Mouse (Mus musculus): ENCODE results near the gene 2310034C09Rik.
"Not testable (repeated sequence)": the region's sequence is repeated elsewhere in the genome, so short reads cannot be mapped to it uniquely, and the experiment has no call there.

The 2310034C09Rik gene

DNA sequence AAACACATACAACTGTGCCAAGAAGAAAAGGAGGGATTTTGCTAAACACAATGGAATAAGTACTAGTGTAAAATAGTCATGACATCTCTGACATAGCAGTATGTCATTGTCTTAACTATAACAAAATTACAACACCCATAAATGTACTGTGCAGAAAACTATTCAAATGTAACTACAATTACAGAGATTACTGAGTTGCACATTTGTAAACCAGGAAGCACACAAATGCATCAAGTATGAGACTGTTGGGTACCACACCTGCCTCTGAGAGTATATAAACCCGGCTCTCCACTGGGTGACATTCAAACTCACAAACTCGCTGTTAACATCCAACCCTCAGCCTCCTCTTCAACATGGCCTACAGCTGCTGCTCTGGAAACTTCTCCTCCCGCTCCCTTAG is at the start of gene 2310034C09Rik:
2310034C09Rik (plus strand) TSS at position 301 of the 400 bp plus-strand sequence.
- not testable (repeated sequence) for DNase-seq

DNA sequence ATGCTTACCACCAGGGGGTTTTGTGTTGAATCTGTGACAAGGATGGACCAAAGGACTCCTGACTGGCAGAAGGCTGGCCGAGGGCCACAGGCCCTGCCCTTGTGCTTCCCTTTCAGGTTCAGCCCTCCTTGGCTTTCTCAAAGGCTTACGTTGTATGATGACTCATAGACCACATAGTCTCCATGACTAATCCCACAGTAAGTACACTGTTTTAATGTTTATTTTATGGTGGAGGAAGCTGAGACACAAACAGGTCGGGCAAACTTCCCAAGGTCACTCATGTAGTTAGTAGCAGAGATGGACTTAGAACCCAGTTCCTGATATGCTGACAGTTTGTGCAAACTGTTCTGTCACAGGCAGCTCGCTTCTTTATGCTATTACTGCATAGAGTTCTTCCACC is 47.9 kb upstream of the 2310034C09Rik start:
- DNase-seq, result no peak

DNA sequence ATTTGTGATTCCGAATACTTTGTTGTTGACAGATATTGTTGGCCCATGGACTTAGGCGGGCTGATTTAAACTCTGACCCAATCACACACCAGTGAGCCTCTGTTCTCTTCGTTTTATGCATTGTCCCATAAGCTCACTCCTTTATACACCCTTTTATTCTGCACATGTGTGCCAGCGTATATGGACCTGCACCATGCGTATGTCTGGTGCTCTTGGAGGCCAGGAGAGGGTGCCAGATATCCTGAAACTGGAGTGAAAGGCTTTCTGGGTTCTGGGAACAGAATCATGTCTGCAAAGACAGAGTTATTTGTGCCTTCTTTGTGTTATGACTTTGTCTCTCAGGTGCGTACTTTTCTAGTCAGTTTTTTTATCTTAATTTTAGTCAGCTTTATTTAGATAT is 47.4 kb upstream of the 2310034C09Rik start:
- no peak for DNase-seq

DNA sequence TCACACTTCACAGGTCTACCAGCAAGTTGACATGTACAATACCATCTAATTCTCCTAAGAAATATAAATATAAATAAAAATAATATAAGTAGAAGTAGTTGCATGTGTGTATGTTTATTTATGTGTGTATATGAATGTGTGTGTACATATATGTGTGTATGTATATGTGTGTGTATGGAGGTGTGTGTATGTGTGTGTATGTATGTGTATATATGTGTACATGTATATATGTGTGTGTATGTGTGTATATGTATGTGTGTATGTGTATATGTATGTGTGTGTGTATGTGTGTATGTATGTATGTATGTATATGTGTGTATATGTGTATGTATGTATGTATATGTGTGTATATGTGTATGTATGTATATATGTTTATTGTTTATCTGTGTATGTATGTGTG is 42.1 kb upstream of the 2310034C09Rik start:
- DNase-seq, result no peak

DNA sequence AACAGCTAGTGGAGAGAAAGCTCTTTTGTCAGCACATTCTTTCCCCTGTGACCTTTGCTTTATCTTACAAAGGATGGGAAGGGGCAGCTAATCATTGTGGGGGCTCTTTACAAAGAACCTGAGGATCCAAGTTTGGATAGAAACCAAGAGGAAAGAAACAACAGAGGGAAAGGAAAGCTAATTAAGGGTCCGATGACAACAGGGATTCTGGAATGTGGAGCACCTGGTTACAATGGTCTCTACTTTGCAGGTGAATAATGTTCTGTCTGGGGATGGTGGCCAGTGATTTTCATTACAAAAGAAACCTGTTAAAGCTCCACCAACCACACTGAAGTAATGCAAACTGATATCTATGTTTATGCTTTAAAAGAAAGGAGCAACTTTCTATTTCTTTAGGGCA is 38.6 kb upstream of the 2310034C09Rik start:
- no peak for DNase-seq

DNA sequence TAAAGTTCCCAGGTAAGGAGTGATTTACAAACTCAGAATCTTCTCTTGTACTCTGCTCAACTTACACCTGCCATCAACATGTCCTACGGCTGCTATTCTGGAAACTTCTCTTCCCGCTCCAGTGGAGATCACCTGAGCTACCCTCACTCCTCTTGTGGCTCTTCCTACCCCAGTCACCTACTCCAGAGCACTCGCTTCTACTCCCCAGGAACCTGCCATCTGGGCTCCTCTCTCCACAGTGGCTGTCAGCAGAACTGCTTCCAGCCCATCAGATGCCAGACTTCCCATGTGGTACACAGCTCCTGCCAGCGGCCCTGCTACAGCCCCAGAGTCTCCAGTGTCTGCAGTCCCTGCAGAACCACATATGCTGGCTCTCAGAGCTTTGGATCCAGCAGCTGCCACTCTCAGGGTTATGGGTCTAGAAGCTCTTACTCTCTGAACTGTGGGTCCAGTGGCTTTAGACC is 29.8 kb upstream of the 2310034C09Rik start, which contains the start of gene Krtap13-1:
Krtap13-1 (plus strand) TSS at position 51 of the 464 bp plus-strand sequence.
- peak; percentile 21 for DNase-seq

DNA sequence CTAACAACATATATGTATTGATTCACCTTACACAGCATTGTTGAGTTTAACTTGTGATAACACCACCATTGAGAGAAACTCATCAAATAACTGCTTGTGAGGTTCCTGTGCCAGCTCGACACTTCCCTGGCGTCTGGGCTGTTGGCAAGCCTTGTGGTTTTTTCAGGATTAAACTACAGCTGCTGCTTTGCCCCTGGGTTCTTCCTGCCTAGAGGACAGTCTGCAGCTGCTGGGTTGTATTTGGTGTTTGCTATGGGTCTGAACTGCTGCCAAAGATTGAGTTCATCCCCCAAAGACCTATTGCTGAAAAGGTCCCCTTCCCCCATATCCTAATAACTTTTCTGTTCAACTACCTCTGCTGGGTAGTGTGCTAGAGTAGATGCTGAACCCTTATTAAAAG is 23.3 kb upstream of the 2310034C09Rik start:
- DNase-seq, result no peak

DNA sequence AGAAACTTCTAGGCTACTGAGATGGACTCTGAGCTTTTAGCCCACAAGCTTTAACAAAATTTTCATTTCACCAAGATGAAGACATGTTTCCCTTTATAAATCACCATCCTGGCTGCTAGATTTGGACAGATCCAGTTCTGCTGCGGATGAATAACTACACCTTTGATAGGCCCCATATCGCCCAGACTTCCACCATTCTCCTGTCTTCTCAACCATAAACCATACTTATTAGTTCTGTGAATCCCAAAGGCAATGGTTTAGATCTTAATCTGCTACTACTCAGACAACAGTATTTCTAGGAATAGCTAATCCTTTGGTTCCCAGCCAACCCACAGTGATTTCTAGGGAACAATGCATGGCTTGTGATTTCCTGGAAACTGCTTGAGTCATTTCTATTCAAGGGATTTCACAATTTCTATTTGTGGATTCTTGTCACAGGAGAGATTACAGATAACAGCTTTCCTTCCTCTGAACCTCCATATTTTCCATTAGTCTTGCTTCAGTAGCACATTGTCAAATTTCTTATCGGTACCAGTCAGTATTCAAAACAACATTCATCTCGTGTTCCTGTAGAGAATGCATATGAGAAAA is 13.8 kb upstream of the 2310034C09Rik start:
- no peak for DNase-seq

DNA sequence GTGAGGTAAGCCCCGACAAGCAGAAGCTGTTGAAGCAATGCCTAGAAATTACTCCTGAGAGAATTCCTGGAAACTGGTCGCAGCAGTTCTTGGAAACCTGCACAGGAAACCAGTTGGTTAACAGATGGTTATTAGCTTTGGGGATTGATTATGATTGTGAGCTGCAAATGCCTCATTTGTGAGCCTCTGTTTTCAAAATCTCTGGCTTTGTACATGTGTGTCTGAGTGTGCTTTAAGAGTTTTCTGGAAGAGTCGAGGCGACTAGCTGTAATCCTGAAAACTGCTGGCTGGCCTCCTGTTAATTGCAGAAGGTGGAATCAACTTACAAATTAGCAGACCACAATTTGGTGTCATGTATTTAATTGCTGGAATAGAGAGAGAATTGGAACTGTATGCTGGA is 10.7 kb upstream of the 2310034C09Rik start:
- no peak for DNase-seq

DNA sequence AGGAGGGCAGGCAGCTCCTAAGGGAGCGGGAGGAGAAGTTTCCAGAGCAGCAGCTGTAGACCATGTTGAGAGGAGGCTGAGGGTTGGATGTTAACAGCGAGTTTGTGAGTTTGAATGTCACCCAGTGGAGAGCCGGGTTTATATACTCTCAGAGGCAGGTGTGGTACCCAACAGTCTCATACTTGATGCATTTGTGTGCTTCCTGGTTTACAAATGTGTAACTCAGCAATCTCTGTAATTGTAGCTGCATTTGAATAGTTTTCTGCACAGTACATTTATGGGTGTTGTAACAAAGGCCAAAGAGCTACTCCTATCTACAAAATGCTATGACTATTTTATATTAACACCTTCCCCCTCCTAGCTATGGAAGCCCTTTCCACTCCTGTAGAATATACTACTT is 7.1 kb upstream of the 2310034C09Rik start, which contains the start of gene Krtap13:
Krtap13 (minus strand) TSS at position 101 of the 400 bp plus-strand sequence.
- not testable (repeated sequence) for DNase-seq

DNA sequence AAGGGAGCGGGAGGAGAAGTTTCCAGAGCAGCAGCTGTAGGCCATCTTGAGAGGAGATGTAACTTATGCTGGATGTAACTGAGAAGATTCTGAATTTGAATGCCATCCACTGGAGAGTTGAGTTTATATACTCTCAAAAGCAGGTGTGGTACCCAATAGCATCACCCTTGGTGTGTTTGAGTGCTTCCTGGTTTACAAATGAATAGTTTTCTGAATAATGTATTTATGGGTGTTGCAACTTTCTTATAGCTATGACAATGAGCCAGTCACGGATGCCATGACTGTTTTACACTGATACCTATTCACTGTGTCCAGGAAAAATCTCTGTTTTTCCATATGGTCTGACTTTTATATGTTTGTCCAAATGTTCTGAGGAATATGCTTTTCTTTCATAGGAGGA is 15.5 kb downstream of the 2310034C09Rik start, which contains the start of gene 2310057N15Rik:
2310057N15Rik (minus strand) TSS at position 101 of the 400 bp plus-strand sequence.
- DNase-seq, result no peak

DNA sequence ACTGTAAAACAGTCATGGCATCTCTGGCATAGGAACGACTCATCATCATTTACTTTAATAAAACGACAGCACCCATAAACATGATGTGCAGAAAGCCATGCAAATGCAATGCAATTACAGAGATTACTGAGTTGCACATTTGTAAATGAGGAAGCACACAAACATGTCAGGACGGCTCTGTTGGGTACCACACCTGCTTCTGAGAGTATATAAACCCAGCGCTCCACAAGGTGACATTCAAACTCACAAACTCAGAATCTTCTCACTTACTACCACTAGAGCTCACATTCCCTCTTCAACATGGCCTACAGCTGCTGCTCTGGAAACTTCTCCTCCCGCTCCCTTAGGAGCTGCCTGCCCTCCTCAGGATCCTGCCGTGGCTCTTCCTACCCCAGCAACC is 18.9 kb downstream of the 2310034C09Rik start, which contains the start of gene Gm5965:
Gm5965 (plus strand) TSS at position 301 of the 400 bp plus-strand sequence.
- DNase-seq, result no peak

DNA sequence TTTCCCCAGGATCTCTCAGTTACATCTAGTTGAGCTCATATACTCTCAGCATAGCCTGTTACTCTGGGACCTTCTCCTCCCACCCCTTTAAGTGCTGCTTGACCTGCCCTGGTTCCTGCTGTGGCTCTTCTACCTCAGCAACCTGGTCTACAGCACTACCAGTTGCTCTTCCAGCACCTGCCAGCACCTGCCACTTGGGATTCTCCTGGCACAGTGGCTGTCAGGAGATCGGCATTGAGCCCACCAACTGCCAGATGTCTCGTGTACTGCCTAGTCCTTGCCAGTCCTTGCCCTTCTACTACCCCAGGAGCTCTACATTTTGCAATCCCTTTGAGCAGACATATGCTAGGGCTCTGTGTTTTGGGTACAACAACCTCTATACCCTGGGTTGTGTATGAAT is 28.1 kb downstream of the 2310034C09Rik start:
- DNase-seq, result no peak

Measured in cerebellum, adult 9-11 months (tissue).